Mouse (Mus musculus) layer of hippocampus, adult 18-20 months (tissue): ENCODE measurements around the gene Wdr45. TPM values are rescaled to one million over a fixed set of nuclear protein-coding genes. Genes with fewer than 3 reads are reported as not detected.

ENCODE experiments used
- DNase-seq, 2 experiments: peaks; one replicate each; pipeline ENCODE4 v3.0.0; 2022; ENCODE audit warnings: low spot score in 2 of 2
- total RNA-seq, 2 experiments: library from RNA; stranded (reverse); gene quantifications; 2 replicates each; pipeline ENCODE4 v1.2.3; 2021

Gene Wdr45
- total RNA-seq, 2 experiments from 2014 or later: 61.6 to 67.4 TPM

DNA sequence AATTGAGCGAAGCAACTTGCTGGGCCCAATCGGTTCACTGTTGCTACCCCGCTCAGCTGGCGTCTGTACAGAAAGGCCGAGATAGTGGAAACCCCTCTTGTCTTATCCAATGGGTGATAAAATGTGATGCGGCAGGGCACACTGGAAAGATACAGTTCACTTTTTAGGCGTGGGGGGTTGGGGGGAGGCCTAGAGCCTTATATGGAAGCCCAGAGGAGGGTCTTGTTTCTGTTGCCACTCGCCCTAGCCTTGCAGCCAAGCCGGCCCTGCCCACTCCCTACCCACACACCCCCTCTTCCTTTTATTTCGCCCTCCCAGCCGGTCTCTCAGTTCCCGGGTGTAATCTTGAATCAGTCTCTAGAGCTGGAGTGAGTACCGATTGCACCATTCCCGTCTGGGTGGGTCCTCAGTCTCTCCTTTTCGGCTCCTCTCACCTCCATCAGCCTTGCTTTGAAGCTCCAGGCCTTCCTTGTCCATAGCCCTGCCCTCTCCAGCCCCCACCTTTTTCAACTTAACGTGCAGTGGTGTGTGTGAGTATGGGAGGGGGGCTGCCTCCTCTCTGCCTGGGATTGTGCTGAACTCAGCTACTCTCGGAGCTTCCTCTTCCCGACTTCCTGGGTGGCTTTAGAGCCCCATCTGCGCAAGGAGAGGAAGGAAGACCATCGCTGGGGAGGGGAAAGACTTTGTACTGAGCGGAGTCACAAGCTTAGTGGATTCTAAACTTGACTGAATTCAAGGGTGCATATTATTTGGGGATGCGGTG is 49.7 kb downstream of the Wdr45 start:
- no peak for DNase-seq

- no peak for DNase-seq
Measured at GRCm38 (mm10) chrX:7764657-7765280, 50.6 kb downstream of the Wdr45 start.

GRCm38 (mm10) chrX:7765281-7765670 is 51.1 kb downstream of the Wdr45 start:
- DNase-seq: no peak

- DNase-seq: no peak
Measured at GRCm38 (mm10) chrX:7765764-7766163, 51.6 kb downstream of the Wdr45 start.

DNA sequence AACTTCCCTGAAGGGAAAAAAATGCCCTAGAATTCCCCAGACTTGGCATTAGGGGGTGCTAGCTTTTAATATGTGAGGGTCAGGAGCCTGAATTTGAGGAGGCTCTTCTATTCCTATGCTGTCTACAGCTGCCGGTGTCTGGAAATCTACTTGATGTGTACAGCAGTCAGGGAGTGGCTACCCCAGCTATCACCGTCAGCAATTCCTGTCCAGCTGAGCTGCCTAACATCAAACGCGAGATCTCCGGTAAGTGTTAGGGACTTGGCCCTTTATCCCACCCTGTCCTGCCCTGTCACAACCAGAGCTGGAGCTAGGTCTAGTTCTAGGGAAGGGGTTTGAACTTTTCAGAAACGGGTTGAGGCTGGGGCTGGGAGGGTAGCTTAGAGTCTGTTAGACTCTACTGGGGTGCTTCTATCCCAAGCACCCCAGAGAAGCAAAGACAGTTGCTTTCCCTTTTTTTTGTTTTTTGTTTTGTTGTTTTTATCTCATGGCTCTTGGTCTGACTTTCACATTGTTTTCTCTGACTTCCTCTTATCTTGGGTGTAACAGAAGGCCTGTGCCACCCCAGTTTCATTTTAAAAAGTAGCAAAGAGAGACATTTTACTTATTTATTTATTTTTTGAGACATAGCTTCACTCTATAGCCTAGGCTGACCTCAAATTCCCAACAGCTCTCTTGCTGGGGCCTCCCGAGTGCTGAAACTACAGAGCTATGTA is 55.3 kb downstream of the Wdr45 start:
- no peak for DNase-seq

GRCm38 (mm10) chrX:7772766-7773165 is 58.6 kb downstream of the Wdr45 start:
- peak in 1 of 2 experiments; percentile 10 for DNase-seq

DNA sequence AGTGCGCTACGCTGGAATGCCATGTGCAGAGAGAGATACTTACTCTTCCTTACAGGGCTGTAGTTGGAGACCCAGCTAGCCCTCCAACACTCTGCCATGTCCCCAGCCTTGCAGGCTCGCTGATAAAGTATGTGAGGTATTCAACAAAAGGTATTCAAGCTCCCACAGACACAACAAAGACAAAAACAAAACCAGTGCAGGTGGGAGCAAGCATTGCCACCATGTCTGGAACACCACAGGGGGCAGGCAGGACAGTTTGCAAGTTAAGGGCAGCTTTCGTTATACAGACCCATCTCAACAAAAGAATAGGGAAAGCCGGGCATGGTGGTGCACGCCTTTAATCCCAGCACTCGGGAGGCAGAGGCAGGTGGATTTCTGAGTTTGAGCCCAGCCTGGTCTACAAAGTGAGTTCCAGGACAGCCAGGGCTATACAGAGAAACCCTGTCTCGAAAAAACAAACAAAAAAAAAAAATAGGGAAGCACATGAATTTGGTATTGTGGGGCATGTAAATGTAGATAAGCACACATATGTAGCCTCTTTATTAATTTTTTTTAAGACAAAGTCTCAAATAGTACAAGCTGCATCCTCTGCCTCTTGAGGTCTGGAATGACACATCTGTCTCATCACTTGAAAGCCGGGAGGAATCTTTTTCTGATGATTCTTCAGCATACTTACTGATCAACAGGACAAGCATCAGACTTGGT is 61.5 kb downstream of the Wdr45 start:
- no peak for DNase-seq

- DNase-seq: peak in 1 of 2 experiments; percentile 63
Measured at GRCm38 (mm10) chrX:7776329-7777082, 62.4 kb downstream of the Wdr45 start.

Other genes starting within 250 kb of the Wdr45 start
- gene Foxp3, start 140.7 kb upstream of the Wdr45 start, total RNA-seq: not detected
- 10 to 100 TPM; 20.0 to 22.5 TPM for gene Ppp1r3f, start 140.1 kb upstream of the Wdr45 start, total RNA-seq
- 10 to 100 TPM; 23.7 to 24.5 TPM for gene Ccdc22, start 108.8 kb upstream of the Wdr45 start, total RNA-seq
- not detected for gene Cacna1f, start 107.2 kb upstream of the Wdr45 start, total RNA-seq
- gene Syp, start 75.9 kb upstream of the Wdr45 start, total RNA-seq: 1,000 to 10,000 TPM; 1,783 to 1,871 TPM
- gene Prickle3, start 57.1 kb upstream of the Wdr45 start, total RNA-seq: 1 to 10 TPM; 1.5 TPM
- gene Plp2, start 42.9 kb upstream of the Wdr45 start, total RNA-seq: 1 to 10 TPM; 3.9 to 5.1 TPM
- under 1 TPM in 1 of 2 experiments, not detected in 1; 0.41 TPM for gene Magix, start 33.1 kb upstream of the Wdr45 start, total RNA-seq
- gene Gpkow, start 17.2 kb upstream of the Wdr45 start, total RNA-seq: 10 to 100 TPM; 36.5 to 37.4 TPM
- gene Gm45208, start 7.9 kb downstream of the Wdr45 start, total RNA-seq: under 1 TPM in 1 of 2 experiments, not detected in 1; 0.41 TPM
- 100 to 1,000 TPM in 1 of 2 experiments, 10 to 100 TPM in 1; 97.3 to 100 TPM for gene Praf2, start 14.1 kb downstream of the Wdr45 start, total RNA-seq
- 10 to 100 TPM; 17.6 to 21.5 TPM for gene Ccdc120, start 36.6 kb downstream of the Wdr45 start, total RNA-seq
- gene Tfe3, start 48.2 kb downstream of the Wdr45 start, total RNA-seq: 10 to 100 TPM; 33.7 to 38.7 TPM
- gene Gripap1, start 75.4 kb downstream of the Wdr45 start, total RNA-seq: 100 to 1,000 TPM in 1 of 2 experiments, 10 to 100 TPM in 1; 95.3 to 105 TPM
- 1 to 10 TPM; 7.0 to 8.9 TPM for gene Kcnd1, start 108.0 kb downstream of the Wdr45 start, total RNA-seq
- 10 to 100 TPM; 75.3 to 87.4 TPM for gene Otud5, start 127.0 kb downstream of the Wdr45 start, total RNA-seq
- gene Pim2, start 163.9 kb downstream of the Wdr45 start, total RNA-seq: 10 to 100 TPM; 49.3 to 58.8 TPM
- 10 to 100 TPM; 38.9 to 45.9 TPM for gene Slc35a2, start 169.7 kb downstream of the Wdr45 start, total RNA-seq
- gene Pqbp1, start 184.9 kb downstream of the Wdr45 start, total RNA-seq: 10 to 100 TPM; 93.4 to 96.7 TPM
- 10 to 100 TPM; 21.9 to 23.8 TPM for gene Timm17b, start 185.0 kb downstream of the Wdr45 start, total RNA-seq
- gene Gm10491, start 193.5 kb downstream of the Wdr45 start, total RNA-seq: not detected
- gene Gm10490, start 195.2 kb downstream of the Wdr45 start, total RNA-seq: not detected
- gene Pcsk1n, start 205.5 kb downstream of the Wdr45 start, total RNA-seq: 100 to 1,000 TPM; 437 to 442 TPM
- gene Eras, start 214.3 kb downstream of the Wdr45 start, total RNA-seq: not detected
- gene Hdac6, start 233.6 kb downstream of the Wdr45 start, total RNA-seq: 10 to 100 TPM; 41.6 to 43.5 TPM